Mouse (Mus musculus) T-helper 2 cell (primary cell): ENCODE data around the gene Tmem62.

ENCODE experiments used
- in situ Hi-C: fragments of 300-600 bp; cut with MboI, MseI; formaldehyde crosslinking; loops from one replicate; pipeline ENCODE4 v1.15.1; 2025; ENCODE audit warnings: high pct_unique_total_duplicates

Tmem62 gene

GRCm38 (mm10) chr2:120976990-120977925, at the start of gene Tmem62:
Gene Tmem62, plus strand, starts transcription at chr2:120977017.
- in situ Hi-C loops: loop anchor here (10.0 kb wide), 1 partner anchor 572 kb away; the partner anchor contains the start of genes Ganc and Tmem87a

DNA sequence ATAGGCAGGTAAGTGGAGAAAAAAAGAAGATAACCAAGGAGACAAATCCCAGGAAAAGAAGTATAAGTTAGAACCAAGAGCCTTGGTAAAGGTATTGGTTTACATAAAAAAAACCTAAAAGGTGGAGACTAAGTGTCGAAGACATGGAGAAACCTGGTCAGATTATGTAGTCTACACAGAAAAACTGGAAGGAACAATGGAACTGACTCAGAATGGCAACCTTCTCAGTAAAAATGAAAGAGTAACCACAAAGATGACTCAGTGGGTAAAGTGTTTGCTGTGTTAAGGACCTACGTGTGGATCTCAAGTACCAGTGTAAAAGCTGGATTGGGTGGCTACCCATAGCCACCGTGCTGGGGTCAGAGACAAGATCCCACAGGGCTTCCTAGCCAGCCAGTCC, 43.8 kb upstream of the Tmem62 start:
- in situ Hi-C loops: loop anchor here (10.0 kb wide), 1 partner anchor 1468 kb away; no protein-coding TSS in a partner anchor

DNA sequence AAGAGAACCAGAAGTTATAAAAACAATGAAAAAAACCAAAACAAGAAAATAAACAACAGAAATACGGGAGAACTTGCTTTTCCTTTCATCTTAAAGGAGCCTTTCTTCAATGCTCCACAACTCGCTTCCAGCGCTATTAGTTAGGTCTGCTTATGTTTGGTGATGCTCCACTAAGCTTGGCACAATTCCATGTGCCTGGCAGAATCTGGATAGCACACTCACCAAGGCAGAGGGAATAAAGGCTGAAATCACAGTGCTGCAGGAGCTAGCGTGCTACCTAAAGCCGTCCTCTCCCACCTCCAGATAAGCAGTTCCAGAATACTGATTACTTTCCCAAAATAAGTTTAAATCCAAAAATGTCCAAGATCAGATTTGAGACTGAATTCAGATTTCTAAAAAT, 25.6 kb upstream of the Tmem62 start:
- in situ Hi-C loops: no loop called here

DNA sequence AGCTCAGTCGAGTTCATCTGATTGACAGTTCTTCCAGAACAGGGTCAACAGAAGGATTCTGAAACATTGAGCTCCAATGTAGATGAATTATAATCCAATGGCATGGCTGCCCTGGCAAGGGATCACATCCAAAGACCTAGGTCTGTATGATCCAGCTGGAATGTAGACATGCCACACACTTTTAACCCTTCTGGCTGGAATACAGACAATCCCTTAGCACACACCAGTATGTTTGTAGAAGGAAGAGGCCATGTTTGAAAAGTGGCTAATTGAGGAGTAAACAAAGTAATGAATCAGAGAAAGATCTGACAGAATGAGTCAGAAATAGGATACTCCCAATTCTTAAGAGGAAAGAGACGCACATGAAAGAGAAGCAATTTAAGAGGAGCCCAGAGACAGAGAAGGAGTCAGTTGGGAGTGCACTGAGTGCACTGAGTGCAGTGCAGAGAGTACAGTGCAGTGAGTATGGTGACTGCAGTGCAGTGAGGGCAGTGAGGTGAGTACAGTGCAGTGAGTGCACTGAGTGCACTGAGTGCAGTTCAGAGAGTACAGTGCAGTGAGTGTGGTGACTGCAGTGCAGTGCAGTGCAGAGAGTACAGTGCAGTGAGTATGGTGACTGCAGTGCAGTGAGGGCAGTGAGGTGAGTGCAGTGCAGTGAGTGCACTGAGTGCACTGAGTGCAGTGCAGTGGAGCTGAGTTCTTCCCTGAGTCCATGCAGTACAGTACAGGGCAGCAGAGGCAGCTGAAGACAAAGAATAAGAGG, 24.5 kb upstream of the Tmem62 start:
- in situ Hi-C loops: no loop called here

DNA sequence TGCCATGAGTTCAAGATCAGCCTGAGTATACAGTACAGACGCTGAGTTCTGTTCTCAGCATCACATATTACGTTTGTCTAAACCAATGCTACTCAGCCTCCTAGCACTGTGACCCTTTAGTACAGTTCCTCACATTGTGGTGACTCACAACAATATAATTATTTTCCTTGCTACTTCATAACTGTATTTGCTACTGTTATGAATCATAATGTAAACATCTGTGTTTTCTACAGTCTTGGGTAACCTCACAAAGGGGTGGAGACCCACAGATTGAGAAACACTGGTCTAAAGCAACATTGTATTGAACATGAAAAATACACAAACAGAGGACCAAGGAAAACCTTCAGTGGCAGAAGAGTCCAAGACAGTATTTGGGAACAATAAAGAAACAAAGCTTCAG, 17.5 kb upstream of the Tmem62 start:
- in situ Hi-C loops: no loop called here

DNA sequence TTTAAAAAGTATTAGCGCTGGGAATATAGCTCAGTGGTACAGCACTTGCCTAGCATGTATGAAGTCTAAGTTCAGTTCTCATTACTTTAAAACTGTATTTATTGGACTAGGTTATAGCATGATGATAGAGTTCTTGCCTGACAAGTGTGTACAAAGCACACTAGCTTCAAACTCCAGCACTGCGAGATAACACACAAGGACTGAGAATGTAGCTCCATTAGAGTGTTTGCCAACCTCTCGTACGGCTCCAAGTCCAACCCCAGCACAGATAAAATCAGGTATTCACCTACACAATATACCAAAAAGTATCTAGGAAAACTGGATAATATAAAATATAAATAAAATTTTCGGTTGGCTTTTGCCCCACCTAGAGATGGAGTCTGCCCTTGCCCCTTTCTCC, 17.0 kb upstream of the Tmem62 start:
- in situ Hi-C loops: no loop called here

- in situ Hi-C loops: no loop called here
Measured at GRCm38 (mm10) chr2:120960261-120960660, 16.6 kb upstream of the Tmem62 start.

- in situ Hi-C loops: no loop called here
Measured at GRCm38 (mm10) chr2:120963110-120963509, 13.7 kb upstream of the Tmem62 start.

- in situ Hi-C loops: no loop called here
Measured at GRCm38 (mm10) chr2:120965486-120965885, 11.3 kb upstream of the Tmem62 start.

- in situ Hi-C loops: loop anchor here (10.0 kb wide), 1 partner anchor 565 kb away; the partner anchor contains the start of genes Ganc and Tmem87a
Measured at GRCm38 (mm10) chr2:120970045-120970539, 6.7 kb upstream of the Tmem62 start.

- in situ Hi-C loops: loop anchor here (10.0 kb wide), 1 partner anchor 566 kb away; the partner anchor contains the start of genes Ganc and Tmem87a
Measured at GRCm38 (mm10) chr2:120970559-120971080, 6.2 kb upstream of the Tmem62 start, which contains the start of gene Ubr1. Gene Ubr1, minus strand, starts transcription at chr2:120970715.

DNA sequence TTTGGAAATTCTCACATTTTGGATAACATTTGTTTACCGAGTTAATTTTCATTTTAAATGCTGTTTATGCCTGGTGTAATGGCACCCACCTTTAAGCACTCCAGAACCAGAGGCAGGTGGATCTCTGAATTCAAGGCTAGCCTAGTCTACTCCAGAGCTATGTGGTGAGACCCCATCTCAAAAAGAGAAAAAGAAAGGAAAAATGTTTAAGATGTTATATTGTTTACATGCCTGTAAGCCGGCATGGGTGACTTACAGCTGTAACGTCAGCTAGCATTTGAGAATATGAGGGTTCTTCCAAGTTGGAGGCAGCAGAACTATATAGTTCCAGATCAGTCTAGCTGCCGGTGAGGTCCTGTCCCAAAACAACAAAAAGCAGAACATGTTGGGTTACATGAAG, 5.1 kb upstream of the Tmem62 start:
- in situ Hi-C loops: loop anchor here (10.0 kb wide), 1 partner anchor 567 kb away; the partner anchor contains the start of genes Ganc and Tmem87a

- in situ Hi-C loops: loop anchor here (10.0 kb wide), 1 partner anchor 567 kb away; the partner anchor contains the start of genes Ganc and Tmem87a
Measured at GRCm38 (mm10) chr2:120972257-120972656, 4.6 kb upstream of the Tmem62 start.

- in situ Hi-C loops: loop anchor here (10.0 kb wide), 1 partner anchor 568 kb away; the partner anchor contains the start of genes Ganc and Tmem87a
Measured at GRCm38 (mm10) chr2:120972964-120973363, 3.9 kb upstream of the Tmem62 start.

- in situ Hi-C loops: loop anchor here (10.0 kb wide), 1 partner anchor 572 kb away; the partner anchor contains the start of genes Ganc and Tmem87a
Measured at GRCm38 (mm10) chr2:120976308-120976707, 509 bp upstream of the Tmem62 start.

DNA sequence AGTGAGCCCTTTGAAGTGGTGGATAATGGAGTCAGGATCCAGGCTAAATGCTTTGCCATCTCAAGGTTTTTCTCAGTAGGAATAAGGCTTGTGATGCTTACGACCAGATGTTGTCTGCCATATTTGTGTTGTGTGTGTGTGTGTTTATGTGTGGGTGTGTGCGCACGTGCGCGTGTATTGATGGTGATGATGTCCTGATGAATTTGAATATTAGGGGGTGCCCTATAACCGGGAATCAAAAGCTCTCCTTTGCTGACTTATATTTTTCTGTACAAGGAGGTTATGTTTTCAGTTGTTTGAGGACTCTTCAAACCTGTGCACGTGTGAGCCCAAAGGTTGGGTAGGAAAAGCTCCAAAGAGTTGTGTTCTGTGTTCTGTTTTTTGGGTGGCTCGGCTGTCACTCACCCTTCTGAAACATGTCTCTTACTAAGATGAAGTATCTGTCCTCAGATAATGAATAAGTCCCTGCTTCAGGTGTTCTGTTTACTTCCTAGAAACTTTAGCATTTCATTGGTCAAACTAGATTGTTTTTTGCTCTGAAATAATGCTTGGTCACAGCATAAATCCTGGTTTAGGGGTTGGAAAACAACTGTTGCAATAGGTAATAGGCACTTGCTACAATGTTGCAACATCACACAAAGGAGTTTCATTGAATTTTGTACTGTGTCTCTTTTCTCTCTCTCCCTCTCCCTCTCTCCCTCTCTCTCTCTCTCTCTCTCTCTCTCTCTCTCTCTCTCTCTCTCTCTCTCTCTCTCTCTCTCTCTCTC, 1.3 kb downstream of the Tmem62 start:
- in situ Hi-C loops: loop anchor here (10.0 kb wide), 1 partner anchor 573 kb away; the partner anchor contains the start of genes Ganc and Tmem87a

GRCm38 (mm10) chr2:120978693-120979037, 1.8 kb downstream of the Tmem62 start:
- in situ Hi-C loops: loop anchor here (10.0 kb wide), 1 partner anchor 574 kb away; the partner anchor contains the start of genes Ganc and Tmem87a

DNA sequence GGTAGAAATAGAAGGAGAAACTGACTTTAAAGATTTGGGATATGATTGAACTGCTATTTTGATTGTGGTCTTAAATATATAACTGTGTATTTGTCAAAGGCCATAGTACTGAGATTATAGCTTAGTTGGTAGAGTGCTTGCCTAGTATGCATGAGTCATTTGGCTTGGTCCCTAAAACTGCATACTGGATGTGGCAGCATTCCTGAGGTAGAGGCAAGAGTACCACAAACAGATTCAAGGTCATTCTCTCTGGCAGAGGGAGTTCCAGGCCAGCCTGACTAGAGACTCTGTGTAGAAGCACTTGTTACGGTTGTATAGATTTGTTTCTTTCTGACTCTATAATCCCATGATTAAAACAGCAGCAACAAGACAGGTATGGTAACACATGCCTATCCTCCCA, 3.0 kb downstream of the Tmem62 start:
- in situ Hi-C loops: loop anchor here (10.0 kb wide), 2 partner anchors 455 to 575 kb away; partner anchors contain the start of genes Ganc and Tmem87a

DNA sequence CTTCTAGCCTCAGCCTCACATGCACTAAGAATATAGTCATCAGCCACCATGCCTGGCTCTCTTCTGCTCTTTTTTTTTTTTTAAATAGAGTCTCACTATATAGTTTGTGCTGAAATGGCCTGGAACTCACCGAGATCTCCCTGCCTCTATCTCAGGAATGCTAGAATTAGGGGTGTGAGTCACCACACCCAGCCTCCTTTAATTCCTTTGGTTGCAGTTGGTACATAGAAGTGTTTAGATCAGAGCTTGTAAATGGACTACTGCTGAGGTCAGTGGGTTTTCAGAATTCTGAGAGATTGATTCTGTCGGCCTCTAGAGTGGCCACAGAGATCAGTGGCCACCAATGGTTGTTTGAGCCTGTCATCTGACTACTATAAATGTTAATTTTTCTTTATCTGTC, 4.0 kb downstream of the Tmem62 start:
- in situ Hi-C loops: loop anchor here (10.0 kb wide), 1 partner anchor 454 kb away; no protein-coding TSS in a partner anchor

DNA sequence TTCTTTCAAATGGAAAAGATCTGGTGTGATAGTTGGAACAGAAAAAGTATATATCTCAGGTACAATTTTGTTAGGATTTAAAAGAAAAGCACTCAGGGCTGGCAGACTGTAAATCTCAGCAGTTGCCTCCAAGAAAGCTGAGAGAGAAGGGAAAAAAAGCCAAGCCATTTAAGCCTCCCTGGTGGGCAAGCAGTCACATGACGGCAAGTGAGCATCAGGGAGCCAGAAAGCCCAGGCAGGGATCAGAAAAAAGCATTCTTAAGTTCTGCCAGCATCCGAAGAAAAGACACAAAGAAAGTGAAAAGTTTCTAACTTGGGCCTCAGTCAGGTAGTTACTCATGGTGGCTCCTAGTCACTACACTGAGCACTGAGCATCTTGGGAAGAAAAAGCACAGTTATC, 6.8 kb downstream of the Tmem62 start:
- in situ Hi-C loops: loop anchor here (10.0 kb wide), 1 partner anchor 451 kb away; no protein-coding TSS in a partner anchor
